Mouse (Mus musculus): ENCODE measurements around the gene Pdpr. TPM values are rescaled to one million over a fixed set of nuclear protein-coding genes. Genes with fewer than 3 reads are reported as not detected.
"Not testable (repeated sequence)": the region's sequence is repeated elsewhere in the genome, so short reads cannot be mapped to it uniquely, and the experiment has no call there.

Gene Pdpr
- polyA plus RNA-seq, 1 experiment = 12.0 TPM

- no peak for TF ChIP-seq CTCF (IDR thresholded peaks at IDR 0.05; ENCODE audit: insufficient read depth, low read length)
- no peak for TF ChIP-seq POLR2A (IDR thresholded peaks at IDR 0.05; ENCODE audit: borderline replicate concordance, extremely low read depth, low read depth, low read length)
- H3K4me1 ChIP-seq (ENCODE audit: control insufficient read depth, insufficient read depth, low read length) = no peaks in the 10 kb centered on the region
- 66% methylated on average over 12 of the region's 12 CpGs for WGBS
Measured at GRCm38 (mm10) chr8:111081580-111082258, 12.7 kb upstream of the Pdpr start.

DNA sequence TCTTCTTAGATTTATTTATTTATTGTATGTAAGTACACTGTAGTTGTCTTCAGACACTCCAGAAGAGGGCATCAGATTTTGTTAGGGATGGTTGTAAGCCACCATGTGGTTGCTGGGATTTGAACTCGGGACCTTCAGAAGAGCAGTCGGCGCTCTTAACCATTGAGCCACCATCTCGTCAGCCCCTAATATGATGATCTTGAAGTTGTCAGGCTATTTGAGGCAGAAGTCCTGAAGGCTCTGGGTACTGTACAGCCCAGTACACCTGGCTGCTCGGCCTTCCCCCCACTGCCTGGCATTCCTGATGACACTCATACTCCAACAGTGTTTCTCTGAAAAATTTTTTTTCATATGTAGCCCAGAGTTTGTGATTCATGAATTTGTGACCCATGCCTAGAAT lies 10.5 kb upstream of the Pdpr start:
- not testable (repeated sequence) for H3K4me1 ChIP-seq (ENCODE audit: control insufficient read depth, insufficient read depth, low read length); DNase-seq; H3K4me3 ChIP-seq (replicated peaks; ENCODE audit: extremely low read depth, low read depth, low read length)
- WGBS = 82% methylated on average over 5 of the region's 5 CpGs

More at GRCm38 (mm10) chr8:111081580-111082258, 12.7 kb upstream of the Pdpr start:
- H3K4me3 ChIP-seq (replicated peaks; ENCODE audit: extremely low read depth, low read depth, low read length) = no peak overlapping the region
- DNase-seq = no peak

GRCm38 (mm10) chr8:111090126-111090525 lies 4.3 kb upstream of the Pdpr start:
- peaks cover 2% of the 10 kb centered on the region; the same call in 1 of the 2 replicates for H3K4me1 ChIP-seq (ENCODE audit: control insufficient read depth, insufficient read depth, low read length)
- WGBS = 0% methylated on average over 2 of the region's 2 CpGs
- peak; percentile 94 for TF ChIP-seq CTCF (IDR thresholded peaks at IDR 0.05; ENCODE audit: insufficient read depth, low read length)
- TF ChIP-seq POLR2A (IDR thresholded peaks at IDR 0.05; ENCODE audit: borderline replicate concordance, extremely low read depth, low read depth, low read length) = no peak

DNA sequence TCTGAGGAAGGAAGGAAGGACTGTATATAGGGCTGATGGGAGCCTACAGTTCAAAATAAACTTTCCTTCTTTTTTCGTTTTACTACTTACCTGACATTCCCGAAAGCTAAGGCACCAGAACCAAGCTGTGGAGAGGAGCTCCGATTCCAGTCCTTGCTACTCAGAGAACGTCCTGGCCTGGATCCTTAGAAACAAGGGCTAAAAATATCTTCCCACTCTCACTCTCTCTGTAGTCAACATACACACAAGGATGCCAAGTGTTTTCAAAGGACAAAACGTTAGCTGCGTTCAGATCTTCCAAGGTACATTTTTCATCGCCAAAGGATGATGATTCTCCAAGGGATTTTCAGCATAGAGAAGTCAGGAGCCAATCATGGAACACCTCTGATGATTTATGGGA lies 2.7 kb upstream of the Pdpr start:
- Histone ChIP-seq H3K4me1 (ENCODE audit: control insufficient read depth, insufficient read depth, low read length) (peaks cover 13% of the 10 kb centered on the region), H3K4me3 (replicated peaks; ENCODE audit: extremely low read depth, low read depth, low read length) (no peak overlapping the region)
- WGBS = 71% methylated on average over 7 of the region's 7 CpGs
- TF ChIP-seq CTCF (IDR thresholded peaks at IDR 0.05; ENCODE audit: insufficient read depth, low read length) = no peak
- TF ChIP-seq POLR2A (IDR thresholded peaks at IDR 0.05; ENCODE audit: borderline replicate concordance, extremely low read depth, low read depth, low read length) = no peak
- DNase-seq = no peak

More at GRCm38 (mm10) chr8:111090126-111090525, 4.3 kb upstream of the Pdpr start:
- DNase-seq = peak; percentile 70
- no peak overlapping the region for H3K4me3 ChIP-seq (replicated peaks; ENCODE audit: extremely low read depth, low read depth, low read length)

- not testable (repeated sequence) for H3K4me3 ChIP-seq (replicated peaks; ENCODE audit: extremely low read depth, low read depth, low read length); DNase-seq
- peaks cover 13% of the 10 kb centered on the region for H3K4me1 ChIP-seq (ENCODE audit: control insufficient read depth, insufficient read depth, low read length)
- WGBS = 92% methylated on average over 6 of the region's 6 CpGs
Measured at GRCm38 (mm10) chr8:111092326-111092725, 2.1 kb upstream of the Pdpr start, which contains the start of gene Clec18a. Gene Clec18a (minus strand): TSS chr8:111092426.

DNA sequence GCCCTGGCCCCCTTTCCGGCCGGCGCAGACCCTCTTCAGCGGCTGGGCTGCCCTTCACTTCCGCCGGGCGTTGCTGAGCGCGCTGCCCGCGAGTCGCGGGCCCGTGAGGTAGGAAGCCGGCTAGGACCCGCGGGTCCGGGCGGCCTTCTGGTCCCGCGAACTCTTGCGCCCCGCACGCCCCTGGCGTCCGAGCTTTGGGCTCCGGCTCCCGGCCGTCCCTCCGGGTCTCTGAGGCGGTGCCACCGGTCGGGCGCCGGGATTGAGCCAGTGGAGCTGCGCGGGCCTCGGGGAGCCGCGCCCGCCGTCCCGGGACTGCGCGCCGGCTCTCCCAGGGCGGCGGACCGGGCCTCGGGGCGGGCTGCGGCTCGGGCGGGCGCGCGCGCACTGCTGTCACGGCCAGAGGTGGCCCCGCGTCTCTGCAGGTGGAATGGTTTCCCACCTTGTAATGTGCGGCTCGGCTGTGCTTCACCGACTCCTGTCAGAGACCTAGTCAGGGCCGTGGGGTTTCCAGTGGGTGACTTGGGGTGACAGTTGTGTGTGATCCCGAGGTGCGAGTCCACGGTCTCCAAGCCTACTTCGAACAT lies 381 bp downstream of the Pdpr start:
- peaks cover 13% of the 10 kb centered on the region for H3K4me1 ChIP-seq (ENCODE audit: control insufficient read depth, insufficient read depth, low read length)
- DNase-seq = not testable (repeated sequence)
- H3K4me3 ChIP-seq (replicated peaks; ENCODE audit: extremely low read depth, low read depth, low read length) = peak overlapping the region; percentile 66
- WGBS = under 1% methylated on average over 60 of the region's 69 CpGs

- no peaks in the 10 kb centered on the region for H3K4me1 ChIP-seq (ENCODE audit: control insufficient read depth, insufficient read depth, low read length)
- no peak for DNase-seq
- TF ChIP-seq POLR2A (IDR thresholded peaks at IDR 0.05; ENCODE audit: borderline replicate concordance, extremely low read depth, low read depth, low read length) (no peak), CTCF (IDR thresholded peaks at IDR 0.05; ENCODE audit: insufficient read depth, low read length) (no peak)
- H3K4me3 ChIP-seq (replicated peaks; ENCODE audit: extremely low read depth, low read depth, low read length) = no peak overlapping the region
- WGBS = 86% methylated on average over 5 of the region's 5 CpGs
Measured at GRCm38 (mm10) chr8:111114891-111115290, 20.5 kb downstream of the Pdpr start.

DNA sequence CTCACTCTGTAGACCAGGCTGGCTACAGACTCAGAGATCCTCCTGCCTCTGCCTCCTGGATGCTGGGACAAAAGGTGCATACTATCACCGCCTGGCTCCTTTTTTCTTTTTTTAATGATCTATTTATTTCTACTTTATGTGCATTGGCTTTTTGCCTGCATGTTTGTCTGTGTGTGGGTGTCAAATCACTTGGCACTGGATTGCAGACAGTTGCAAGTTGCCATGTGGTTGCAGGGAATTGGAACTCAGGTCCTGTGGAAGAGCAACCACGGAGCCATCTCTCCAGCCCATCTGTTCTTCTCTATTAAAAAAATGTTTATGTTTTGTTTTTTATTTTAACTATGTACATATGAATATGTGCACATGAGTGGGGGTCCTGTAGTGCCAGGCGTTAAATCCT lies 25.1 kb downstream of the Pdpr start:
- TF ChIP-seq POLR2A (IDR thresholded peaks at IDR 0.05; ENCODE audit: borderline replicate concordance, extremely low read depth, low read depth, low read length) (no peak), CTCF (IDR thresholded peaks at IDR 0.05; ENCODE audit: insufficient read depth, low read length) (no peak)
- no peaks in the 10 kb centered on the region for H3K4me1 ChIP-seq (ENCODE audit: control insufficient read depth, insufficient read depth, low read length)
- no peak for DNase-seq
- WGBS = 95% methylated on average over 3 of the region's 3 CpGs
- no peak overlapping the region for H3K4me3 ChIP-seq (replicated peaks; ENCODE audit: extremely low read depth, low read depth, low read length)

DNA sequence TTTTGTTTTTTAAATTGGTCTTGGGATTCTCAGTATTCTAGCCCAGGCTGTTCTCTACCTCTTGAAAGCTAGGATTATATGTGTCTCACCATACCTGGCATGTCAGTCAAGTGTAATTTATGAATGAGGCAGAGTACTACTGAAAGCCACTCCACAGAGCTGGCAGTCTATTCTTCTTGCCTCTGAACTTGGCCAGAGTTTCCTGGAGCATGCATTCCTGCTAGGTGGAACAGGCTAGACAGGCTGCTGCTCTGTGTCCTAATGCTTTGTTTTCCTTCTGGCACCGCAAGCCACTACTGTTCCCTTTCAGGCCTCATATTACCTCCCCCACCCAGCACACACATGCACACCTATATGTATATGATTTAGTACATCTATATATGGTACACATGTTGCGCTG lies 36.3 kb downstream of the Pdpr start:
- Histone ChIP-seq H3K4me3 (replicated peaks; ENCODE audit: extremely low read depth, low read depth, low read length) (no peak overlapping the region), H3K4me1 (ENCODE audit: control insufficient read depth, insufficient read depth, low read length) (no peaks in the 10 kb centered on the region)
- 77% methylated on average over 2 of the region's 2 CpGs for WGBS
- no peak for DNase-seq
- TF ChIP-seq POLR2A (IDR thresholded peaks at IDR 0.05; ENCODE audit: borderline replicate concordance, extremely low read depth, low read depth, low read length) = no peak
- TF ChIP-seq CTCF (IDR thresholded peaks at IDR 0.05; ENCODE audit: insufficient read depth, low read length) = no peak

DNA sequence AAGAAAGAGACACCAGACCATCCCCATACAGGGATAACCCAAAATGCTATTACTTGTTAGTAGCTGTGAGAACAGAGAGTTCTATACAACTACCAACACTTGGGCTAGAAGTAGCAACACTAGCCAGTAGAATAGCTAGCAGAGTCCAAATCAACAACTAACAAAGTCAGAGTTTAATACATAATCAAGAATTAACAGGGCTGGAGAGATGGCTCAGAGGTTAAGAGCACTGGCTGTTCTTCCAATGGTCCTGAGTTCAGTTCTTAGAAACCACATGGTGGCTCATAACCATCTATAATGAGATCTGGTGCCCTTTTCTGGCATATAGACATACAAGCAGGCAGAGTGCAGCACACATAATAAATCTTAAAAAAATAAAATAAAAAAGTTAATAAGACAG lies 48.1 kb downstream of the Pdpr start:
- Histone ChIP-seq H3K4me1 (ENCODE audit: control insufficient read depth, insufficient read depth, low read length) (peaks cover 3% of the 10 kb centered on the region), H3K4me3 (replicated peaks; ENCODE audit: extremely low read depth, low read depth, low read length) (no peak overlapping the region)
- TF ChIP-seq POLR2A (IDR thresholded peaks at IDR 0.05; ENCODE audit: borderline replicate concordance, extremely low read depth, low read depth, low read length) (no peak), CTCF (IDR thresholded peaks at IDR 0.05; ENCODE audit: insufficient read depth, low read length) (no peak)
- no peak for DNase-seq

DNA sequence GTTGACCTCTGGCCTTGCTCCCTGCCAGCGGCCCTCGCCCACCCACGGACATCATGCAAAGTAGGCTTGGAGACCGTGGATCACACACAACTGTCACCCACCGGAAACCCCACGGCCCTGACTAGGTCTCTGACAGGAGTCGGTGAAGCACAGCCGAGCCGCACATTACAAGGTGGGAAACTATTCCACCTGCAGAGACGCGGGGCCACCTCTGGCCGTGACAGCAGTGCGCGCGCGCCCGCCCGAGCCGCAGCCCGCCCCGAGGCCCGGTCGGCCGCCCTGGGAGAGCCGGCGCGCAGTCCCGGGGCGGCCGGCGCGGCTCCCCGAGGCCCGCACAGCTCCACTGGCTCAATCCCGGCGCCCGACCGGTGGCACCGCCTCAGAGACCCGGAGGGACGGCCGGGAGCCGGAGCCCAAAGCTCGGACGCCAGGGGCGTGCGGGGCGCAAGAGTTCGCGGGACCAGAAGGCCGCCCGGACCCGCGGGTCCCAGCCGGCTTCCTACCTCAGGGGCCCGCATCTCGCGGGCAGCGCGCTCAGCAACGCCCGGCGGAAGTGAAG lies 50.5 kb downstream of the Pdpr start:
- not testable (repeated sequence) for H3K4me1 ChIP-seq (ENCODE audit: control insufficient read depth, insufficient read depth, low read length); DNase-seq
- under 1% methylated on average over 54 of the region's 63 CpGs for WGBS
- peak overlapping the region; percentile 82 for H3K4me3 ChIP-seq (replicated peaks; ENCODE audit: extremely low read depth, low read depth, low read length)

Measured in lung, adult 2 months (tissue).